Mouse (Mus musculus) spleen, adult 2 months (tissue): ENCODE data around the gene Slc23a2. TPM values are rescaled to one million over a fixed set of nuclear protein-coding genes. Genes with fewer than 3 reads are reported as not detected.

ENCODE experiments used
- DNase-seq, 2 experiments: peaks; one replicate each; pipeline versions ENCODE4 v3.0.0 to v3.0.0-alpha.2; 2012 to 2021; ENCODE audit warnings: low spot score in 2 of 2, low read depth in 1 of 2
- H3K27ac ChIP-seq: fragments of 200-500 bp; 2 replicates; pipeline ENCODE4 v1.5.1; 2012; ENCODE audit warnings: low read length, inconsistent platforms; ENCODE audit not compliant: insufficient read depth
- H3K27me3 ChIP-seq: fragments of 200-500 bp; 2 replicates; pipeline ENCODE4 v1.6.1; 2012; ENCODE audit warnings: mild to moderate bottlenecking, moderate library complexity, low read length, inconsistent platforms; ENCODE audit not compliant: control insufficient read depth, insufficient read depth
- H3K36me3 ChIP-seq: fragments of 200-500 bp; 2 replicates; pipeline ENCODE4 v1.6.1; 2012; ENCODE audit warnings: mild to moderate bottlenecking, low read length, inconsistent platforms; ENCODE audit not compliant: control insufficient read depth, insufficient read depth
- H3K4me1 ChIP-seq: fragments of 200-500 bp; 2 replicates; pipeline ENCODE4 v1.6.1; 2011; ENCODE audit warnings: inconsistent platforms; ENCODE audit not compliant: control insufficient read depth, insufficient read depth, insufficient read length
- H3K4me3 ChIP-seq: fragments of 200-500 bp; 2 replicates; pipeline ENCODE4 v1.5.1; 2011; ENCODE audit warnings: mild to moderate bottlenecking, inconsistent platforms; ENCODE audit not compliant: insufficient read depth, insufficient read length; ENCODE audit errors: extremely low read depth
- CTCF ChIP-seq: fragments of 200-500 bp; IDR thresholded peaks from 2 replicates; pipeline ENCODE4 v1.5.1; 2011; ENCODE audit warnings: mild to moderate bottlenecking, inconsistent platforms; ENCODE audit not compliant: insufficient read depth, insufficient read length, insufficient replicate concordance; ENCODE audit errors: extremely low read depth
- POLR2A ChIP-seq: fragments of 200-500 bp; IDR thresholded peaks from 2 replicates; pipeline ENCODE4 v1.6.1; 2011; ENCODE audit warnings: low read depth, low read length, inconsistent platforms
- WGBS: fragments of 180-500 bp; shearing (Covaris S2); methylation state at CpG from one replicate; pipeline ENCODE4 v1.1.7; 2018; 5-methylcytosine and 5-hydroxymethylcytosine counted together
- polyA plus RNA-seq: library from polyadenylated mRNA; depleted of rRNA; stranded (reverse); fragments of >200 nt; gene quantifications from 2 replicates; pipeline ENCODE4 v1.2.3, GENCODE M21; 2012

Gene Slc23a2
- polyA plus RNA-seq, 1 experiment: 20.6 TPM

DNA sequence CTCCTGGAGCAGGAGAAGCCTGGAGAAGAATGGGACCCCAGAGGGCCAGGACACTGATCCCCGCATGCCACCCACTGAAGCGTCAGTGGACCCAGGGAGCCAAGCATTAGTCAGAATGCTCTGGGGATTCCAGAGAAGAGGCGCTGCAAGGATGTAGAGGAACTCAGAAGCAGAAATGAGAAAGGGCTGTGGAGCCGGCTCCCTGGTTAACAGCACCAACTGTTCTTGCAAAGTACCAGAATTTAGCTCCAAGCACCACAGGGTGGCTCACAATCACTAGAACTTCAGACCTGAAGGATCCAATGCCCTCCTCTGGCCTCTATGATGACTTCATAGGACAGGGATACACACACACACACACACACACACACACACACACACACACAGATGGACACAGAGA is 32.6 kb downstream of the Slc23a2 start:
- DNase-seq: no peak
- Histone ChIP-seq H3K36me3 (no peaks in the 10 kb centered on the region), H3K27ac (no peak overlapping the region), H3K27me3 (no peaks in the 10 kb centered on the region), H3K4me1 (peaks cover 18% of the 10 kb centered on the region), H3K4me3 (no peak overlapping the region)
- 61% methylated on average over 4 of the region's 4 CpGs for WGBS
- TF ChIP-seq POLR2A: no peak
- TF ChIP-seq CTCF: no peak

DNA sequence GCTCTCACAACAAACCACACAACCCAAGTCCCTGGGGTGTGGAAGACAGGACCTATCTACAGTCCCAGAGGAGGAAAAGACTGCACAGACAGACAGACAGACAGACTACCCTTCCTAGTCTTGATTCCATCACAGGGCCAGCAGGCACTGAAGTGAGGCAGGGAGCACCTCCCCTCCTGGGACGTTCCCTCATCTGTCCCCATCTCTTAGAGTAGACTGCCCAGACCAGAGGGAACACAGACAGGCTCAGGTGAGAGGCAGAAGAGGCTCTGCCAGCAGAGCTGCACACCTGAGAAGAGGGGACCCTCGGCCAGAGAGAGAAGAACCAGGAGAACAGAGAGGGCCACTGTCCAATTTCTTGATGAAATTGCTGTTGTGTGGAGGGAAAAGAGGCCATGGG is 33.0 kb downstream of the Slc23a2 start:
- WGBS: 71% methylated on average over 2 of the region's 2 CpGs
- no peak for DNase-seq
- H3K36me3 ChIP-seq: no peaks in the 10 kb centered on the region
- peaks cover 18% of the 10 kb centered on the region for H3K4me1 ChIP-seq
- no peak overlapping the region for H3K4me3 ChIP-seq
- TF ChIP-seq POLR2A: no peak
- TF ChIP-seq CTCF: no peak
- H3K27ac ChIP-seq: no peak overlapping the region
- no peaks in the 10 kb centered on the region for H3K27me3 ChIP-seq

DNA sequence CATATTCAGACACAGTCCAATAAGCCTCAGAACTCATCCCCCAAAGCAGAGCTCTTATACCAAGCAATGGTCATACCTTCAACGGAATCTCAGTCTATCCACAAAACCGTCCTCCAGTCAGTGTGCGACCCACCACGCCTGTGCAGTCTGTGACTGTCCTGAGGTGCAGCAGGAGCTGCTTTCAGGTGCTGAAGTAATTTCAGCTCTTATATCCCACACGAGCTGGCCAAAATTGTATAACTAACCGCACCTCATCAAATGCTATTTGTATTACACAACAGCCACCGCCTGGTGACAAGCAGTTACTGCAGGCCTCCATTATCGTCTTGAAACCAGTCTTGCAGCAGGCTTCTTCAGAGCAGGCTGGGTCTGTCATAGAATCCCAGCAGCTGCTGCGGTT is 33.6 kb downstream of the Slc23a2 start:
- 14% methylated on average over 9 of the region's 9 CpGs for WGBS
- DNase-seq: peak; percentile 63 to 72
- Histone ChIP-seq H3K36me3 (no peaks in the 10 kb centered on the region), H3K4me1 (peaks cover 18% of the 10 kb centered on the region), H3K4me3 (peak overlapping the region; percentile 38; the same call in 1 of the 2 replicates), H3K27ac (peak overlapping the region; percentile 27; the same call in 1 of the 2 replicates), H3K27me3 (no peaks in the 10 kb centered on the region)
- no peak for TF ChIP-seq POLR2A
- TF ChIP-seq CTCF: peak; percentile 45; the same call in 1 of the 2 replicates

DNA sequence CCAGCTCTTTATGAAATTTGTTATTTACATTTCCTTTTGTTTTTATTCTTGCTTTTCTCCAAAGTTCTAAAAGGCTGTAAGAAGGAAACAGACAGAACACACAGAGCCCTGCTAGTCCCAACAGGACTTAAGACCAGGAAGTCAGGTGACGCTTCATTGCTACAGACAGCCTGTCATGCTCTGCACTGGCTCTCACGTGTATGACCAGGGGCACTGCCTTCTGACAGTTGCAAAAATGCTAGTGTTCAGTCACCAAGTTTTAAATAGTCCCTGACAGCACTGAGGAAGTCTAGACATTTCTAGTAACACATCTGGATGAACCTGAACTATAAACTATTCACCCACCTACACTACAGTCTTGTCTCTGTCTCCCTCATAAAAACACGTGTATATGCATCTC is 34.2 kb downstream of the Slc23a2 start:
- H3K4me1 ChIP-seq: peaks cover 18% of the 10 kb centered on the region
- WGBS: 9% methylated on average over 3 of the region's 3 CpGs
- TF ChIP-seq CTCF (no peak), POLR2A (no peak)
- no peaks in the 10 kb centered on the region for H3K27me3 ChIP-seq
- H3K4me3 ChIP-seq: no peak overlapping the region
- H3K36me3 ChIP-seq: no peaks in the 10 kb centered on the region
- DNase-seq: peak; percentile 51 to 73
- H3K27ac ChIP-seq: no peak overlapping the region

DNA sequence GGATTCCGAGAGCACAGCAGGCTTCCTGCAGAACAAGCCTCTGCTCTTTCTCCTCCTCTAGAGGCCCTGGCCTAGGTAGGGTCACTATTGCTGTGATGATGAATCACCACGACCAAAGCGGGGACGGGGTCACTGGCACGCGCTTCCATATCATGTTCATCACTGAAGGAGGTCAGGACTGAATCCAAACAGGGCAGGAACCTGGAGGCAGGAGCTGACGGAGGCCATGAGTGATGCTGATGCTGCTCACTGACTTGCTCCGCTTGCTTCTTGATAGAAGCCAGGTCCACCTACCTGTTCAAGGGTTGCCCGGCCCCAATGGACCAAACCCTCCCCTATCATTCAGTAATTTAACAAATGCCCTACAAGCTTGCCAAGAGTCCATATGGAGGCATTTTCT is 35.9 kb downstream of the Slc23a2 start:
- Histone ChIP-seq H3K4me3 (no peak overlapping the region), H3K36me3 (no peaks in the 10 kb centered on the region), H3K27ac (no peak overlapping the region; the same call in 1 of the 2 replicates), H3K27me3 (no peaks in the 10 kb centered on the region), H3K4me1 (peaks cover 8% of the 10 kb centered on the region)
- WGBS: 96% methylated on average over 9 of the region's 9 CpGs
- no peak for DNase-seq
- TF ChIP-seq CTCF (no peak), POLR2A (no peak)

DNA sequence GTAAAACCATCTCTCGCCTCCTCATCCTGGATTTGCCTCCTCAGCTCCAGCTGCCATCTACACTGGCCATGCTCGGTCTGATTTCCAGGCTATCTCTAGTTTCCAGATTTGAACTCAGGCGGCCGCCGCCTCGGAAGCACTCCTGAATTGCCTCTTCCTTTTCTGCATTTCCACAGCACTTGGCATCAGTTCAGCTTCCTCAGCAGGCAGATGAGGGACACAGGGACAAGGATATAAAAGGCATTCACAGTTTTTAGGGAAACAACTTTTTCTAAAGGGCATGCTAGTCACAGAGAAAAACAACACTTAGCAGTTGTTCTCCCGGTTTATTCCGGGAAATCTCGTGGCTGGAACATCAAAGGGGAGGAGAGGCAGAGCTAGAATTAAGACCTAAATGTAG is 37.3 kb downstream of the Slc23a2 start:
- peaks cover 12% of the 10 kb centered on the region for H3K4me1 ChIP-seq
- no peak overlapping the region for H3K4me3 ChIP-seq
- WGBS: 81% methylated on average over 9 of the region's 9 CpGs
- no peaks in the 10 kb centered on the region for H3K36me3 ChIP-seq
- TF ChIP-seq CTCF: no peak
- no peak for TF ChIP-seq POLR2A
- H3K27me3 ChIP-seq: no peaks in the 10 kb centered on the region
- DNase-seq: no peak
- H3K27ac ChIP-seq: no peak overlapping the region

DNA sequence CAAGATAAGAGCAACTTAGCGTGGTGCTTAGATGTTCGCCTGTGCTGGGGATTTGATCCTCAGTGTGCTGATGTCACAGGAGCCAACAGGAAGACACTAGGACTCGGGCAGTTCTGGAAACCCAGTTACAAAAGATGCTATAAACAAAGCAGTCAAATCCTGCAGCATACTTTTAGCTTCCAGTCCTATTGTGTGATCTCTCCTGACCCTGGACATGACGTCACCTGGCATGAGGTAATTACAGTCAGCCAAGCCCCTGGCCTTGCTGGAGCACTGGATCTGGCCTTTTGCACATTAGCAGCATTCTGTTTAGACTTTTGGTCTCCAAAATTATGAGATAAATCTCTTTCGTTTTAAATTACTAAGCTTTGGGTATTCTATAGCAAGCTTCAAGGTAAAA is 38.8 kb downstream of the Slc23a2 start:
- 85% methylated on average over 5 of the region's 5 CpGs for WGBS
- Histone ChIP-seq H3K27ac (no peak overlapping the region), H3K4me1 (peaks cover 17% of the 10 kb centered on the region), H3K27me3 (no peaks in the 10 kb centered on the region), H3K36me3 (no peaks in the 10 kb centered on the region), H3K4me3 (no peak overlapping the region)
- no peak for DNase-seq
- TF ChIP-seq POLR2A: no peak
